Mouse (Mus musculus): ENCODE measurements around the gene Taok3. TPM values are rescaled to one million over a fixed set of nuclear protein-coding genes. Genes with fewer than 3 reads are reported as not detected.
"Not testable (repeated sequence)": the region's sequence is repeated elsewhere in the genome, so short reads cannot be mapped to it uniquely, and the experiment has no call there.

Taok3 gene
- polyA plus RNA-seq, 1 experiment from 2014 or later = 40.4 TPM

DNA sequence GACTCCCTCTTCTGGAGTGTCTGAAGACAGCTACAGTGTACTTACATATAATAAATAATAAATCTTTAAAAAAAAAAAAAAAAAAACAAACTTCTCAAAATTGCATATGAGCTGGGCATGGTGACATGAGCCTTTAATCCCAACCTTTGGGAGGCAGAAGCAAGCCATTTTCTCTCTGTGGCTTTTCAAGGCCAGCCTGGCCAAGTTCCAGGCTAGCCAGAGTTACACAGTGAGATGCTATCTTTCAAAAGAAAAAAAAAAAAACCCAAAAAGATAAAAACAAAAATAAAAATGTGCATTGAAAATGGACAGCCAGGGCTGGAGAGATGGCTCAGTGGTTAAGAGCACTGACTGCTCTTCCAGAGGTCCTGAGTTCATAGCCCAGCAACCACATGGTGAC lies 169.7 kb downstream of the Taok3 start:
- H3K9me3 ChIP-seq (ENCODE audit: control insufficient read depth) = no peaks in the 10 kb centered on the region
- no peak overlapping the region for H3K4me3 ChIP-seq (ENCODE audit: low read depth, low read length)
- 0 out of 2 replicates have a peak, but pooled peaks cover 4% of the 10 kb centered on the region for H3K4me1 ChIP-seq (replicated peaks; ENCODE audit: control insufficient read depth, insufficient read depth, low read length)
- ATAC-seq = no peak
- H3K9ac ChIP-seq (ENCODE audit: low read depth, low read length) = no peak overlapping the region
- H3K27me3 ChIP-seq (replicated peaks; ENCODE audit: control insufficient read depth, insufficient read depth, low read length) = no peaks in the 10 kb centered on the region
- no peak overlapping the region for H3K27ac ChIP-seq (ENCODE audit: low read depth, low read length)
- 0 out of 2 replicates have a peak, but pooled peaks cover 4% of the 10 kb centered on the region for H3K36me3 ChIP-seq (ENCODE audit: control insufficient read depth, insufficient read depth)
- H3K4me2 ChIP-seq (replicated peaks; ENCODE audit: low read depth) = no peak overlapping the region
- TF ChIP-seq CTCF (IDR thresholded peaks at IDR 0.05; ENCODE audit: low read depth) = no peak

DNA sequence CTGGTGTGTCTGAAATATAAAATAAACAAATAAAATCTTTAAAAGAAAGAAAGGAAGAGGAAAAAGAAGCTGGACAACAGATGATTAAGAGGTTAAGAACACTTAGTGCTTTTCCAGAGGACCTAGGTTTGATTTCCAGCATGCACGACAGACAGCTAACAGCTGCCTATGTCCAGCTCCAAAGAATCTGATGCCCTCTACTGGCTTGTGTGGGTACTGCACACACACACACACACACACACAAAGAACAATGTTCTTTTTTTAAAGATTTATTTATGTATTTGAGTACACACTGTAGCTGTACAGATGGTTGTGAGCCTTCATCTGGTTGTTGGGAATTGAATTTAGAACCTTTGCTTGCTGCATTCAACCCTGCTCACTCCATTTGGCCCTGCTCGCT lies 170.2 kb downstream of the Taok3 start:
- peak; percentile 43 for TF ChIP-seq CTCF (IDR thresholded peaks at IDR 0.05; ENCODE audit: low read depth)
- H3K36me3 ChIP-seq (ENCODE audit: control insufficient read depth, insufficient read depth) = no peaks in the 10 kb centered on the region
- no peak overlapping the region for H3K9ac ChIP-seq (ENCODE audit: low read depth, low read length)
- 93% methylated on average over 2 of the region's 2 CpGs for WGBS
- H3K4me1 ChIP-seq (replicated peaks; ENCODE audit: control insufficient read depth, insufficient read depth, low read length) = 0 out of 2 replicates have a peak, but pooled peaks cover 4% of the 10 kb centered on the region
- no peak overlapping the region for H3K4me3 ChIP-seq (ENCODE audit: low read depth, low read length)
- no peak overlapping the region for H3K4me2 ChIP-seq (replicated peaks; ENCODE audit: low read depth)
- H3K9me3 ChIP-seq (ENCODE audit: control insufficient read depth) = no peaks in the 10 kb centered on the region
- no peaks in the 10 kb centered on the region for H3K27me3 ChIP-seq (replicated peaks; ENCODE audit: control insufficient read depth, insufficient read depth, low read length)
- no peak overlapping the region for H3K27ac ChIP-seq (ENCODE audit: low read depth, low read length)
- ATAC-seq = no peak

DNA sequence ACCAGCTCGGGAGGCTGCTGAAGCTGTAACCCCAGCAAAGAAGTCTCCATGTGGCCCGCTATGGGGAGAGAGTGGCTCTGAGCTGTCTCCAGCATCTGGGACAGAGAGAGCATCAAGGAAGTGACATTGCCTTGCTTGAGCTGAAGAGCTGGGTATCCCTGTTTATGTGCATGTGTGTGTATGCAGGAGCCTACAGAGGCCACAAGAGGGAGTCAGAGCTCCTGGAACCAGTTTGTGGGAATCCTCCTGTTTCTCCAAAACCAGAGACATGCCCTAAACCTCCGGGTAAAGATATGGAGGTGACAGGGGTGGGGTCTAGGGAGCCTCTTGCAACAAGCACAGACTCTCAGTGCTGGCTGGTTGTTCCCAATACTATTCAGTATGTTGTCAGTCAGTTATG lies 171.4 kb downstream of the Taok3 start:
- Histone ChIP-seq H3K9ac (ENCODE audit: low read depth, low read length) (no peak overlapping the region), H3K27me3 (replicated peaks; ENCODE audit: control insufficient read depth, insufficient read depth, low read length) (no peaks in the 10 kb centered on the region), H3K4me1 (replicated peaks; ENCODE audit: control insufficient read depth, insufficient read depth, low read length) (0 out of 2 replicates have a peak, but pooled peaks cover 4% of the 10 kb centered on the region), H3K9me3 (ENCODE audit: control insufficient read depth) (no peaks in the 10 kb centered on the region), H3K27ac (ENCODE audit: low read depth, low read length) (no peak overlapping the region), H3K4me3 (ENCODE audit: low read depth, low read length) (no peak overlapping the region), H3K36me3 (ENCODE audit: control insufficient read depth, insufficient read depth) (no peaks in the 10 kb centered on the region), H3K4me2 (replicated peaks; ENCODE audit: low read depth) (no peak overlapping the region)
- TF ChIP-seq CTCF (IDR thresholded peaks at IDR 0.05; ENCODE audit: low read depth) = peak; percentile 49
- 84% methylated on average over 3 of the region's 3 CpGs for WGBS
- no peak for ATAC-seq

DNA sequence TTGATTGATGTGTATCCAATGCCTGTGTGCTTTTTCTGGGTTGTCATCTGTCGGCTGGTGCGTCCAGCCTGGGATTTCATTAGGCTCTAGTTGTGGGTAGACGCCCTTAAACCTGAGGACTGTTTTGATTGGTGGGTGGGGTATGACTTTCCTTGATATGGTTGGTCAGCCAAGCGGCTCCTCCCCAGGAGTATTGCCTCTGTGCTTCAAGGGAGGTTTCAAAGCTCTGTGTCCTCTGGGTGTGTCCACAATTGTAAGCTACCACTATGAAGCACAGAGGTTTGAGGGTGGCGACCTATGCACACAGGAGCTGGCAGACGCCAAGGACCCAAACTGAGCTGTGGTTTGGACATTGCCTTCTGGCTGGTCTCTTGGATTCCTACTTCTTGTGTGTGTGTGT lies 172.6 kb downstream of the Taok3 start:
- Histone ChIP-seq H3K27me3 (replicated peaks; ENCODE audit: control insufficient read depth, insufficient read depth, low read length) (no peaks in the 10 kb centered on the region), H3K4me1 (replicated peaks; ENCODE audit: control insufficient read depth, insufficient read depth, low read length) (0 out of 2 replicates have a peak, but pooled peaks cover 4% of the 10 kb centered on the region), H3K4me2 (replicated peaks; ENCODE audit: low read depth) (no peak overlapping the region), H3K36me3 (ENCODE audit: control insufficient read depth, insufficient read depth) (no peaks in the 10 kb centered on the region), H3K9me3 (ENCODE audit: control insufficient read depth) (no peaks in the 10 kb centered on the region), H3K9ac (ENCODE audit: low read depth, low read length) (no peak overlapping the region), H3K27ac (ENCODE audit: low read depth, low read length) (no peak overlapping the region), H3K4me3 (ENCODE audit: low read depth, low read length) (no peak overlapping the region)
- TF ChIP-seq CTCF (IDR thresholded peaks at IDR 0.05; ENCODE audit: low read depth) = no peak
- ATAC-seq = peak; percentile 52; the same call in 1 of the 2 replicates
- WGBS = 58% methylated on average over 6 of the region's 6 CpGs

DNA sequence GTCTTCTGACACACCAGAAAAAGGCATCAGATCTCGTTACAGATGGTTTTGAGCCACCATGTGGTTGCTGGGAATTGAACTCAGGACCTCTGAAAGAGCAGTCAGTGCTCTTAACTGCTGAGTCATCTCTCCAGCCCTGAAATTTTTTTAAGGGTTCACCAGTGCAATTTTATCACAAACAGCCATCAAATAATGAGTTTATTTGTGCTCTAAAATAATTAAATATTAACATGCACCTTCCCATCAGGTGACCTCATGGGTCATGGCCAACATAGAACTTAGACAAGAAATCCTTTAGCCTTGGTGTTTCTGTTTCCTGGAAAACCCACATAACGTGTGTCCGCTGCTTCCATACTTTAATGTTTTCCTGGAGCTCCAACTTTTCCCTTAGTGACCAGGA lies 173.8 kb downstream of the Taok3 start:
- not testable (repeated sequence) for H3K27me3 ChIP-seq (replicated peaks; ENCODE audit: control insufficient read depth, insufficient read depth, low read length); H3K36me3 ChIP-seq (ENCODE audit: control insufficient read depth, insufficient read depth); H3K27ac ChIP-seq (ENCODE audit: low read depth, low read length); H3K4me1 ChIP-seq (replicated peaks; ENCODE audit: control insufficient read depth, insufficient read depth, low read length); H3K4me2 ChIP-seq (replicated peaks; ENCODE audit: low read depth); H3K4me3 ChIP-seq (ENCODE audit: low read depth, low read length); H3K9ac ChIP-seq (ENCODE audit: low read depth, low read length); ATAC-seq; H3K9me3 ChIP-seq (ENCODE audit: control insufficient read depth)
- 82% methylated on average over 3 of the region's 3 CpGs for WGBS

DNA sequence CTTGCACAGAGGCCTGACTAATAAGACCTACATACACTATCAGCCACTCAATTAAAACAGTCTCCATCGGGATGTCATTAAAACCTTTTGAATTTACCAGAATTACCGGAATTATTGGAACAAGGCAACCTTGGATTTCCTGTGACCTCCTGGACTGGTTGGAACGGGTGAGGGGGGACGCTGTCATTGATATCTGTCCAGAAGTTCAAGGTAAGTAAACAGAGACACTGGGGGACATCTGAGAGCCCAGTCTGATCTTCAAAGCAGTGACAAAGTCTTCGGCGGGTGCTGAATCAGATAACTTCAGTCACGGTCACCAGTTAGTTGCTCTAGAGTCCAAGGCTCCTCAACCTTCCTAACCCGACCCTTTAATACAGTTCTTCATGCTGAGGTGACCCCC lies 175.1 kb downstream of the Taok3 start:
- TF ChIP-seq CTCF (IDR thresholded peaks at IDR 0.05; ENCODE audit: low read depth) = no peak
- no peak for ATAC-seq
- no peaks in the 10 kb centered on the region for H3K27me3 ChIP-seq (replicated peaks; ENCODE audit: control insufficient read depth, insufficient read depth, low read length)
- WGBS = 88% methylated on average over 8 of the region's 8 CpGs
- no peaks in the 10 kb centered on the region for H3K36me3 ChIP-seq (ENCODE audit: control insufficient read depth, insufficient read depth)
- no peak overlapping the region for H3K27ac ChIP-seq (ENCODE audit: low read depth, low read length)
- H3K4me3 ChIP-seq (ENCODE audit: low read depth, low read length) = no peak overlapping the region
- H3K4me2 ChIP-seq (replicated peaks; ENCODE audit: low read depth) = no peak overlapping the region
- no peak overlapping the region for H3K9ac ChIP-seq (ENCODE audit: low read depth, low read length)
- no peaks in the 10 kb centered on the region for H3K4me1 ChIP-seq (replicated peaks; ENCODE audit: control insufficient read depth, insufficient read depth, low read length)
- H3K9me3 ChIP-seq (ENCODE audit: control insufficient read depth) = no peaks in the 10 kb centered on the region

DNA sequence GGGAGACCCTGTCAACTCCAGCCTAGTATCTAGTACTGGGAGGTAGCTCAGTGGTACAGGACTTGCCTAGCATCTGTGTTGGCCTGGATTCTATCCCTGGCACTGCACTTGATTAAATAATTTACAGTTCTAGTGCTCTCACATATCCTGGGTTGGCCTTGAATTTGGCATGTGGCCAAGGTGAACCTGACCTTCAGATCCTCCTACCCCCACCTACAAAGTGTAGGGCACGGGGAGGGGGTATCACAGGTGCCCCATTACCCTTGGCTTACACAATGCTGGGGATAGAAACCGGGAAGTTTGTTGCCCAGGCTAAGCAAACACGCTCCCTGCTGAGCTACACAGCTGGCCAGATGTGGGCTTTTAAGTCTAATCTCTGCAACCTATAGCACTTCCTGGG lies 183.0 kb downstream of the Taok3 start:
- 49% methylated on average over 3 of the region's 3 CpGs for WGBS
- Histone ChIP-seq H3K9me3 (ENCODE audit: control insufficient read depth) (no peaks in the 10 kb centered on the region), H3K27me3 (replicated peaks; ENCODE audit: control insufficient read depth, insufficient read depth, low read length) (no peaks in the 10 kb centered on the region), H3K4me2 (replicated peaks; ENCODE audit: low read depth) (no peak overlapping the region), H3K4me1 (replicated peaks; ENCODE audit: control insufficient read depth, insufficient read depth, low read length) (no peaks in the 10 kb centered on the region), H3K9ac (ENCODE audit: low read depth, low read length) (no peak overlapping the region), H3K4me3 (ENCODE audit: low read depth, low read length) (no peak overlapping the region), H3K36me3 (ENCODE audit: control insufficient read depth, insufficient read depth) (no peaks in the 10 kb centered on the region), H3K27ac (ENCODE audit: low read depth, low read length) (no peak overlapping the region)
- ATAC-seq = peak; percentile 25; the same call in 1 of the 2 replicates
- TF ChIP-seq CTCF (IDR thresholded peaks at IDR 0.05; ENCODE audit: low read depth) = no peak
